Mouse (Mus musculus) bone marrow, adult 2 months (tissue): ENCODE data around the gene Nr2f1.

ENCODE experiments used
- CTCF ChIP-seq: fragments of 200-500 bp; IDR thresholded peaks from 2 replicates; pipeline ENCODE4 v1.5.1; 2011; ENCODE audit warnings: low read length, control low read depth; ENCODE audit not compliant: control insufficient read depth, insufficient read depth
- POLR2A ChIP-seq: fragments of 200-500 bp; IDR thresholded peaks from 2 replicates; pipeline ENCODE4 v1.6.1; 2011; ENCODE audit warnings: low read depth, mild to moderate bottlenecking, control low read depth, low read length, borderline replicate concordance; ENCODE audit not compliant: control insufficient read depth

DNA sequence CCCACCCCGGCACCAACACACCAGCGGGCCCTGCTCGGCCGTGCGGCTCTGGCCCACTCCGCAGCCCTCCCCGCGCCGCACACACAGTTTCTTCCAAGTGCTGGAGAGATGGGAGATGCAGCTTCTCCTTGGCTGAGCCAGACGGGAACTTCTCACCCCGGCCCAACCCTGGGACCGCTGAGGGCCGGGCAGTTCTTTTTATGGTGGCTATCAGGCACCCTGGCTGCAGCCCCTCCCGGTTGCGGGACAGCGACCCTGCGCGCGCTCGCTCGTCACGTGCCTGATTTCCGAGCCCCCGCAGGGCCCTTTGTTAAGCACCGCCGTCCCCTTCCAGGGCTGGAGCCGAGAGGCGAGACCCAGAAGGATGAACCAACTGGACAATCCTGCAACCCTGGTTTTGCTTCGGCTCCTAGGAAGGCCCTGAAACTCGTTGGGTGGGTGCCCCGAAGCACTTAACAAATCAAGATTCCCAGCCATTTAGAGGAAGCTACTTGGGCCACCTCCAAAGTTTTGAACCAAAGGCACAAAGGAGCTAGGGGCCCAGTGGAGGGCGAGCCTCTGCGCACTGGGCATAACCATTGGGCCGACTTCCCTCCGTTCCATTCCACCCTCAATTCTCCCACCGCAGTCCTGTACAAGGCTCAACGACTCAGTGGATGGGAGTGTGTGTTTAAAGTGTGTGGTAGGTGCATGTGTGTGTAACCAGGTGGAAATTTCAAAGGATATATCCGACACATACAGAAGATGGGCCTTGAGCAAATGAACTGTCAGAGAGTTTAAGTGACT lies 20.1 kb downstream of the Nr2f1 start:
- TF ChIP-seq CTCF: no peak
- no peak for TF ChIP-seq POLR2A
